In the genomic region with DNA sequence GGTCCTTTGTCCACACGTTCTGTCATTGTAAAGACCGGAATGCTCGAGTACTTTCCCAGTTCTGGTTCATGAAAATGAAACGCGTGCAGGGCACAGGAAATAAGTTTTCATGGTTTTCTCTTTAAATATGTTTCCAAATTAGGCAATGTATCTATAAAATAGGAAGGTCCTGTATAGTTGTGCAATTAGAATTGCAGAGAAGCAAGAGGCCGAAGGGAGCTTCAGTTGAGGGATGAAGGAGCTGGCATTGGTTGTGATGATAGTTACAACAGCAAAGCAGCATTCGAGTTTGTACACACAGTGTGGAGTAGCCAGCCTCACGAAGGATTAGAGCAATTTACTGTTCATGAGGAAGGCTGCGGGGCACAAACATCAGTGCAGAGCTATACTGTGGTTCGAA, we compare ENCODE assay signal across 16 mouse cellular contexts.
"Had no signal": no experiment of that assay in that cellular context is flagged by ENCODE, and none has a peak within 500 bp of the region (broad histone marks: within the 10 kb centered on the region; RNA-seq: fewer than 3 reads in every experiment).

No protein-coding gene starts in this region.

- H3K27me3 ChIP-seq: neural tube, embryonic 13.5 days; neural tube, embryonic 15.5 days; stomach, embryonic 15.5 days had no signal

- DNase-seq: retina, postnatal 1 day; right cerebral cortex, adult 18-20 months; right cerebral cortex, postnatal 14 days; right cerebral cortex, postnatal 25 days; right cerebral cortex, postnatal 4 days; spleen, adult 18-20 months; thymus, adult 18-20 months; thymus, adult 2 months; thymus, postnatal 14 days; thymus, postnatal 25 days; thymus, postnatal 36 days; thymus, postnatal 4 days had no signal

- H3K36me3 ChIP-seq: neural tube, embryonic 13.5 days; neural tube, embryonic 15.5 days; stomach, embryonic 15.5 days had no signal

- H3K27ac ChIP-seq: neural tube, embryonic 13.5 days; neural tube, embryonic 15.5 days; stomach, embryonic 15.5 days; stomach, postnatal 0 days had no signal

- H3K9me3 ChIP-seq: neural tube, embryonic 13.5 days; neural tube, embryonic 15.5 days; stomach, embryonic 15.5 days had no signal

- H3K4me3 ChIP-seq: neural tube, embryonic 13.5 days; neural tube, embryonic 15.5 days; stomach, embryonic 15.5 days had no signal

- H3K4me1 ChIP-seq: neural tube, embryonic 13.5 days; neural tube, embryonic 15.5 days; stomach, embryonic 15.5 days had no signal

- H3K9ac ChIP-seq: neural tube, embryonic 13.5 days; neural tube, embryonic 15.5 days; stomach, embryonic 15.5 days had no signal

- H3K4me2 ChIP-seq: neural tube, embryonic 13.5 days; neural tube, embryonic 15.5 days; stomach, embryonic 15.5 days had no signal
